Mouse (Mus musculus): ENCODE measurements around the gene Ctxn2. TPM values are rescaled to one million over a fixed set of nuclear protein-coding genes. Genes with fewer than 3 reads are reported as not detected.
"Not testable (repeated sequence)": the region's sequence is repeated elsewhere in the genome, so short reads cannot be mapped to it uniquely, and the experiment has no call there.

Gene Ctxn2
- 10 to 100 TPM; 12.2 to 16.1 TPM for total RNA-seq (2021)
- long read RNA-seq, partial matches to known transcripts = 2 of 14 reads
- long read RNA-seq, other reads (novel, unspliced or antisense) = 11 of 14 reads

GRCm38 (mm10) chr2:125135903-125136811, at the start of gene Ctxn2:
Gene Ctxn2, plus strand, starts transcription at chr2:125136692.
- DNase-seq (ENCODE audit: low spot score in 2 of 2) = peak; percentile 48 to 73

- no peak for DNase-seq (ENCODE audit: low spot score in 2 of 2)
Observed at GRCm38 (mm10) chr2:125088757-125089156, 47.7 kb upstream of the Ctxn2 start.

- DNase-seq (ENCODE audit: low spot score in 2 of 2) = not testable (repeated sequence)
Observed at GRCm38 (mm10) chr2:125092123-125092522, 44.4 kb upstream of the Ctxn2 start.

DNA sequence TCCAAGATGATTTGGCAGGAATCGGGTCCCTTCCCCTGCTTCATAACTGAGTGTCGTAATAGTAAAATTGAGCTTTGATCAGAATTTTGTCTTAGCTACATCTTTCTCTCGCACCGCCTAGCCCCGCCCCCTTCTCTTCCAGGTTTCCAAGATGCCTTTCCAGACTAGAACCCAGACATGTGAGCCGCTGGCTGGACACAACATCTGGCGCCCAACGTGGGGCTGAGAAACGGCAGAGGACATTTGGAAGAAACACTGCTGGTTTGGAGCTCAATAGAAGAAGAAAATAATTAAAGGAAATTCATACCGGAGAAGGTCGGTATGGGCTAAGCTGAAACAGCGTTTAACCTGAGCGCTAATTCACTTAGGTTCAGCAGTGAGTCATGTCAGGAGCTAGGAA, 32.0 kb upstream of the Ctxn2 start:
- not testable (repeated sequence) for DNase-seq (ENCODE audit: low spot score in 2 of 2)

GRCm38 (mm10) chr2:125106536-125106935, 30.0 kb upstream of the Ctxn2 start:
- not testable (repeated sequence) for DNase-seq (ENCODE audit: low spot score in 2 of 2)

- peak; percentile 61 to 91 for DNase-seq (ENCODE audit: low spot score in 2 of 2)
Observed at GRCm38 (mm10) chr2:125119381-125120110, 16.9 kb upstream of the Ctxn2 start.

GRCm38 (mm10) chr2:125122288-125122623, 14.2 kb upstream of the Ctxn2 start:
- no peak for DNase-seq (ENCODE audit: low spot score in 2 of 2)

GRCm38 (mm10) chr2:125122624-125123476, 13.6 kb upstream of the Ctxn2 start:
- peak; percentile 43 to 56 for DNase-seq (ENCODE audit: low spot score in 2 of 2)

- peak; percentile 62 to 76 for DNase-seq (ENCODE audit: low spot score in 2 of 2)
Observed at GRCm38 (mm10) chr2:125123477-125123852, 13.0 kb upstream of the Ctxn2 start, which contains the start of gene Myef2. Gene Myef2, minus strand, starts transcription at chr2:125123661.

DNA sequence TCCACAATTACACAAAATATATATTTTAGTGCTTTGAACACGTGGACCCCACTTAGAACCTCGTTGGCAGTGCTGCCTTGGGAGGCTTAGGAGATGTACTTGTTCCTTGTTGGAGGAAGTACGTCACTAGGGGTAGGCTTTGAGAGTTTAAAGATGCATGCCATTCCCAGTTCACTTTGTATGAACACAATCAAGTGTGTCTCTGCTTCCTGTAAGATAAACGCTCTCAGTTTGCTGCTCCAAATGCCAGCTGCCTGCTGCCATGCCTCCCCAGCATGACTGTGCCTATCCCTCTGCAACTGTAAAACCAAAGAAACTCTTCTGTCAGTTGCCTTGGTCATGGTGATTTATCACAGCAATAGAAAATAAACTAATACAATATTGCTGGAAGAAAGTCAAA, 10.7 kb upstream of the Ctxn2 start:
- DNase-seq (ENCODE audit: low spot score in 2 of 2) = peak in 1 of 2 experiments; percentile 27

DNA sequence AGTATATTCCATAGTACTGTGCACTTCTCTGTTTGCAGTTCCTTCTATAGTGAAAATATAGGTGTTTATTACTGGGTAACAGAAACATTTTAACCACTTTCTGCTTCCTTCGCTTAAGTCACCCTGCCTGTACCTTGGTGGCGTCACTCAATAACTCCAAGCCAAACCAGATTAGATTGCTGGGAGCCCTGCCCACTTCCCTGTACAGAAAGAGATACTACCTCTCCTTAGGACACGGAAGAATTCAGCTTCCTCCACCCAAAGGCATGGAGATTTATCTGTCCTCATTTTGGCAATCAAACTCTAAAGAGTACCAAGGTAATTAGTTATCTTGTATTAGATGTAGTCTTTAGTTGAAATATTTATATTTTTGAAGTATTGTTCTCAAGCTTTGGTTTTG, 9.7 kb upstream of the Ctxn2 start:
- DNase-seq (ENCODE audit: low spot score in 2 of 2) = no peak

- DNase-seq (ENCODE audit: low spot score in 2 of 2) = no peak
Observed at GRCm38 (mm10) chr2:125134113-125134512, 2.4 kb upstream of the Ctxn2 start.

- DNase-seq (ENCODE audit: low spot score in 2 of 2) = no peak
Observed at GRCm38 (mm10) chr2:125136846-125137245, 354 bp downstream of the Ctxn2 start.

DNA sequence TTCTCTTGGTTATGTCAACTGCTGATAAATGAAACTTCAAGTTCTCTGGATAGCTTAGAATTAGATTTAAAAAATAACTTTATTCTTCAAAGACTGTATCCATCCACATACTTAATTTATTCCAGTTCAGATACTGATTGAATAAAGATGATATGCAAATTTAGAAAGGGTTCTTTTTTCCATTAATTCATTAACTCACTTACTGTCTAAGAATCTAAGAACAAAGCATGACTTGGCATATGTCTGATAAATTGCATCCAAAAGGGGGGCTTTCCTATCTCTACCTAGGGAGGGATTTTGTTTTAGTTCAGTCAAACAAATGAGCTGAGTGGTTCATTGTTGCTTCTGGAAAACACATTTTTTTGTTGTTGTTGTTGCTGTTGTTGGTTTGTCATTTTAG, 5.8 kb downstream of the Ctxn2 start:
- no peak for DNase-seq (ENCODE audit: low spot score in 2 of 2)

DNA sequence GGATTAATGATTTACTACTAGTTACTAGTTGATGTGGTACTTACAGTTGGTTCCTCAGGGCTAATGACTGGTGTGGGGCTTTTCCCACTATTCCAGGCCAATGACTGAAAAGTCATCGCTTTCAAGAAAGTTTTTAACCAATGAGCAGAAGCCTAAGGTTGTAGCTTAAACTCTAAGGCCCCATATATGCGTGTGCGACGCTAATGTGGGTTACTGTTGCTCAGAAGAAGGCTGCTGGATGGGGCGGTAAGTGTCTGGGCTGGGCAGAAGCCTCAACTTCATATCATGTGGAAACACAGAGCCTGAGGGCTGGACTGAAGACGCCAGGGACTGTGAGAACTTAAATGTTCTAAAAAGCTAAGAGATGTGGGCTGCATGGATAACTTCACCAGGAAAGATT, 15.9 kb downstream of the Ctxn2 start, which contains the start of gene Slc12a1:
Gene Slc12a1, plus strand, starts transcription at position 118 of the 400 bp plus-strand sequence.
- DNase-seq (ENCODE audit: low spot score in 2 of 2) = no peak

DNA sequence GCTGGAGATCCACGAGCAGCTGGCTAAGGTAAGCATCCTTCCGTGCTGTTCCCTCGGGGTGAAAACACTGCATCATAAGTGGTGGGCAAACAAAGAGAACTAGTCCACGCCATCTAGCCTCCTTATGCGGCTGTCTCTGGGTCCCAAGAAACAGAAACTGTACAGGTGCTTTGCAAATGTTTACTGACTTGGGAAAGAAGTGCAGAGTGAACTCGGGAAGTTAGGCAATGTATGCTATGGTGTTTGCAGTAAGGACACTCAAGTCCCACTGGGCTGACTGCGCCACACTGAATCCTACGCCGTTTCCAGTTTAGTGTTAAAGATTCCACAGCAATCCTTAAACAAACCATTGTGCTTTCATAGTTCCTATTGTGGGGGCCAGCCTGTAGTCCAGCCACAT, 17.8 kb downstream of the Ctxn2 start:
- no peak for DNase-seq (ENCODE audit: low spot score in 2 of 2)

DNA sequence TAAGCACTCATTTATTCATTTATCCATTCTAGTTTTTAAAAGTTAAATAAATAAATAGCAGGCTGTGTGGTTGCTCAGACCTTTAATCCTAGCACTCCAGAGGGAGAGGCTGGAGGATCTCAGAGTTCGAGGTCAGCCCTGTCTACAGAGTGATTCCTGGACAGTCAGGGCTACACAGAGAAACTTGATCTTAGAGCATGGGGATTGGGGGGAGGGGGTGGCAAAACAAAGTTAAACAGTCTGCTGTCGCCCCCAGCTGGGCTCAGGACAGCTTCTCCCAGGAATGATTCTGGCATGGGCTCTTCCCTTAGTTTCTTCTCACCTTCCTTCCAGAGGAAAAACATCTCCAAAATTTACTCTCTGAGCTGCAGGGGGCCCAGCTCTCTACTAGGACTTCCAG, 19.0 kb downstream of the Ctxn2 start:
- DNase-seq (ENCODE audit: low spot score in 2 of 2) = no peak

GRCm38 (mm10) chr2:125162012-125162470, 25.5 kb downstream of the Ctxn2 start:
- DNase-seq (ENCODE audit: low spot score in 2 of 2) = no peak

GRCm38 (mm10) chr2:125178225-125178798, 41.8 kb downstream of the Ctxn2 start:
- DNase-seq (ENCODE audit: low spot score in 2 of 2) = peak; percentile 5 to 54

DNA sequence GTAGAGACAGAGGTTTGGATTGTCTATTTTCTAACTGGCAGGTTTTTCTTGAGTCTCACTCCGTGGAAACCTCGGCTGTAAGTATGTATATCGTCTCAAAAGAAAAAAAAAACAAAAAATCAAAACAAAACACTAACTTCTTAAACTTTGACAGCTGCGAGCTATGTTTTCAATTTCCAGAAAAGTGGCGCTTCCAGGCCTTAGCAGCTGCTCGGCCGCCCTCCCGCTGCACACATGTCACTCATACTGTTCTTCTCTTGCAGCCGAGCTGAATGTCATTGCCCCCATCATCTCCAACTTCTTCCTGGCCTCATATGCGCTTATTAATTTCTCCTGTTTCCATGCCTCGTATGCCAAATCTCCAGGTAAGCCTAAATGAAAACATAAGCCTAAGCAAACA, 51.4 kb downstream of the Ctxn2 start:
- DNase-seq (ENCODE audit: low spot score in 2 of 2) = no peak

DNA sequence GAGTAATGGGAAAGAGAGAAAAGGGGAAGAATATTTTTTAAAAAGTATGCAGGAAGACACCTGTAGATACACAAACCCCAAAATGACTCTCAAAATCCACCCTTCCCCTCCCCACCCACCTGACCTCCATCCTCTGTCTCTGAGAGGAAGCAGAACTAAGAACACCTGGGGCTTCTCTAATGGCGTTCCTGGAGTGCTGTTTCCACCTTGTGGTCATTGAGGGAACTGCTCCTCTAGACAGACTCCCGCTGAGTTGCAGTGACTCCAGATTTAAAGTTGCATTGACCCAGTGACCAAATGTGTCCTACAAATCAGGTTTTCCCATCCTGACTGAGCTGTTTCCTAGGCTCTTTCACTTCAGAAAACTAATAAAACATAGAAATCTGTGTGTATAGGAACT, 52.7 kb downstream of the Ctxn2 start:
- peak; percentile 27 to 83 for DNase-seq (ENCODE audit: low spot score in 2 of 2)
